Mouse (Mus musculus) bone marrow, adult 2 months (tissue): ENCODE results near the gene Pxdn.

Source experiments
- CTCF ChIP-seq: fragments of 200-500 bp; IDR thresholded peaks from 2 replicates; pipeline ENCODE4 v1.5.1; 2011; ENCODE audit warnings: low read length, control low read depth; ENCODE audit not compliant: control insufficient read depth, insufficient read depth
- POLR2A ChIP-seq: fragments of 200-500 bp; IDR thresholded peaks from 2 replicates; pipeline ENCODE4 v1.6.1; 2011; ENCODE audit warnings: low read depth, mild to moderate bottlenecking, control low read depth, low read length, borderline replicate concordance; ENCODE audit not compliant: control insufficient read depth

GRCm38 (mm10) chr12:29980076-29980475 lies 42.7 kb downstream of the Pxdn start:
- TF ChIP-seq CTCF (no peak), POLR2A (no peak)
